Mouse (Mus musculus): ENCODE data around the gene Vps8.

DNA sequence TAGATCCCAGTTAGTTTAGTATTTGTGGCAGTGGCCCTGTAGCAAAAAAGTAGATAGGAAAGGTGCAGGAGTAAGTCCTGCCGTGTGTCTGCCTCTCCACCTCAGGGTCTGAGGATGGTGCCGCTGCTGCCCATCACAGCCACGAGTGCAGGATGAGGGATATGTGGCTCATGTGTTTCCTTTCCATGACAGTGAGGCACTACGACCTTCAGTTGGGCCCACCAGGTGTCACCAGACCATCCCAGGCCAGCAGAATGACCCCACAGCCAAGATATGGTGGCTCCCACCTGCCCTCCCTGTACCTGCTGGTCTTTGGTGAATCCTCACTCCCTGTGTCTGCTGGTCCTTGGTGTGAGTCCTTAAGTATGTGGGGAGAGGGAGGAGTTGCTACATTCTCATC lies 228.2 kb downstream of the Vps8 start:
- TF ChIP-seq MAX (IDR thresholded peaks at IDR 0.05; ENCODE audit: low read depth) = no peak
- no peak for TF ChIP-seq POLR2A (IDR thresholded peaks at IDR 0.05; ENCODE audit: insufficient read length, low read depth)
- no peak for TF ChIP-seq USF1 (IDR thresholded peaks at IDR 0.05; ENCODE audit: low read depth)
- no peak for TF ChIP-seq SRF (IDR thresholded peaks at IDR 0.05; ENCODE audit: control insufficient read depth, insufficient read length, low read depth)
- TF ChIP-seq TCF12 (IDR thresholded peaks at IDR 0.05; ENCODE audit: insufficient read depth, poor library complexity, severe bottlenecking) = no peak
- TF ChIP-seq MYOG (IDR thresholded peaks at IDR 0.05; ENCODE audit: control insufficient read depth in 1 of 3, insufficient read depth in 1 of 3, insufficient read length in 2 of 3, low read depth in 2 of 3) = no peak
- no peak for TF ChIP-seq REST (IDR thresholded peaks at IDR 0.05; ENCODE audit: insufficient read depth, insufficient read length)
- no peak for TF ChIP-seq E2F4 (IDR thresholded peaks at IDR 0.05; ENCODE audit: insufficient read depth)
- TF ChIP-seq TCF3 (IDR thresholded peaks at IDR 0.05; ENCODE audit: insufficient read length, low read depth) = no peak
- TF ChIP-seq CEBPB (IDR thresholded peaks at IDR 0.05; ENCODE audit: insufficient read depth, poor library complexity, severe bottlenecking) = no peak
- TF ChIP-seq POLR2AphosphoS2 (IDR thresholded peaks at IDR 0.05; ENCODE audit: insufficient read length, low read depth) = no peak
- TF ChIP-seq MYOD1 (IDR thresholded peaks at IDR 0.05; ENCODE audit: control insufficient read depth in 1 of 3, insufficient read length in 2 of 3, low read depth in 2 of 3) = no peak
